Mouse (Mus musculus): Measurements from ENCODE around the gene Nrip2. TPM values are rescaled to one million over a fixed set of nuclear protein-coding genes. Genes with fewer than 3 reads are reported as not detected.
"Not testable (repeated sequence)": the region's sequence is repeated elsewhere in the genome, so short reads cannot be mapped to it uniquely, and the experiment has no call there.

The Nrip2 gene
- polyA plus RNA-seq, 2 experiments = 0.70 to 1.5 TPM

DNA sequence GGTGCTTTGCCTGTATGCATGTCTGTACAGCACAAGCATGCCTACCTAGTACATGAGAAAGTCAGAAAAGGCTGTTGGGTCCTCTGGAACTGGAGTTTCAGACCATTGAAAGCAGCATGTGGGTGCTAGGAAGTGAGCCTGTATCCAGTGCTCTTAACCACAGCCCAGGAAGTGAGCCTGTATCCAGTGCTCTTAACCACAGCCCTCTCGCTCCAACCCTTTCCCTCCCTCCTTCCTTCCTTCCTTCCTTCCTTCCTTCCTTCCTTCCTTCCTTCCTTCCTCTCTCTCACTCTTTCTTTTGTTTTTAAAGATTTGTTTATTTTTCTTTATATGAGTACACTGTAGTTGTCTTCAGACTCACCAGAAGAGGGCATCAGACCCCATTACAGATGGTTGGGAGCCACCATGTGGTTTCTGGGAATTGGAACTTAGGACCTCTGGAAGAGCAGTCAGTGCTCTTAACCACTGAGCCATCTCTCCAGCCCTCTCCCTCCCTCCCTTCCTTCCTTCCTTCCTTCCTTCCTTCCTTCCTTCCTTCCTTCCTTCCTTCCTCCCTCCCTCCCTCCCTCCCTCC lies 18.4 kb upstream of the Nrip2 start:
- WGBS (ENCODE audit: insufficient replicate concordance) = 29% methylated on average over 1 of the region's 1 CpGs
- not testable (repeated sequence) for H3K4me1 ChIP-seq (replicated peaks; ENCODE audit: control insufficient read depth in 2 of 2, insufficient read depth in 2 of 2, low read length in 1 of 2); H3K4me3 ChIP-seq (ENCODE audit: insufficient read depth in 1 of 2, low read depth in 2 of 2, low read length in 2 of 2); H3K4me2 ChIP-seq (ENCODE audit: low read depth); H3K27ac ChIP-seq; H3K9ac ChIP-seq (replicated peaks); ATAC-seq (ENCODE audit: insufficient read depth); DNase-seq (ENCODE audit: low read depth in 3 of 3, low spot score in 3 of 3); H3K36me3 ChIP-seq (replicated peaks; ENCODE audit: control insufficient read depth, insufficient read depth, low read depth); H3K9me3 ChIP-seq (ENCODE audit: control insufficient read depth, low read length); H3K27me3 ChIP-seq (ENCODE audit: control insufficient read depth, insufficient read depth, low read length)
- TF ChIP-seq CTCF (IDR thresholded peaks at IDR 0.05; ENCODE audit: low read depth) = 0 out of 2 replicates have a peak, but pooled peaks have one; percentile 9

DNA sequence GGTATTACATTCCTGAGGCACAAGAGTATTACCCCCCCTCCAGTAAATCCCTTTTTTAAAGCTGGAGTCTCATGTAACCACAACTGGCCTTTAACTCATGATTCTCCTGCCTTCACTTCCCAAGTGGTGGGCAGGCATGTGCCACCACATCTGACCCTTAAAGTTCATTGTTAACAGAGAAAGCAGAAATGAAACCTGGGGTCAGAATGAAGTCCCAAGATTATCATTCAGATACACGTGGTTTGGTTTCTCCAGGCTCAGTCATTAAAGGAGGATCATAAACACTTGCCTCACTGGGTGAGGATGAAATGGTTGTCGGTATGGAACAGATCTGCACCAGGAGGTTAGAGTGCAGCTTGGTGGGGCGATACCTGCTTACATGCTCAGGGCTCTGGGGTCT lies 17.8 kb upstream of the Nrip2 start:
- no peaks in the 10 kb centered on the region for H3K9me3 ChIP-seq (ENCODE audit: control insufficient read depth, low read length)
- TF ChIP-seq EP300 (IDR thresholded peaks at IDR 0.05; ENCODE audit: low read depth) = no peak
- no peak for TF ChIP-seq CTCF (IDR thresholded peaks at IDR 0.05; ENCODE audit: low read depth)
- ATAC-seq (ENCODE audit: insufficient read depth) (no peak), DNase-seq (ENCODE audit: low read depth in 3 of 3, low spot score in 3 of 3) (no peak)
- no peak overlapping the region for H3K27ac ChIP-seq
- no peak overlapping the region for H3K9ac ChIP-seq (replicated peaks)
- H3K4me2 ChIP-seq (ENCODE audit: low read depth) = no peak overlapping the region
- no peaks in the 10 kb centered on the region for H3K36me3 ChIP-seq (replicated peaks; ENCODE audit: control insufficient read depth, insufficient read depth, low read depth)
- 44% methylated on average over 3 of the region's 3 CpGs for WGBS (ENCODE audit: insufficient replicate concordance)
- H3K4me3 ChIP-seq (ENCODE audit: insufficient read depth in 1 of 2, low read depth in 2 of 2, low read length in 2 of 2) = no peak overlapping the region
- no peaks in the 10 kb centered on the region for H3K27me3 ChIP-seq (ENCODE audit: control insufficient read depth, insufficient read depth, low read length)
- H3K4me1 ChIP-seq (replicated peaks; ENCODE audit: control insufficient read depth in 2 of 2, insufficient read depth in 2 of 2, low read length in 1 of 2) = no peaks in the 10 kb centered on the region

- Histone ChIP-seq H3K9ac (replicated peaks) (no peak overlapping the region), H3K27ac (no peak overlapping the region), H3K4me3 (ENCODE audit: insufficient read depth in 1 of 2, low read depth in 2 of 2, low read length in 2 of 2) (no peak overlapping the region), H3K27me3 (ENCODE audit: control insufficient read depth, insufficient read depth, low read length) (no peaks in the 10 kb centered on the region), H3K4me1 (replicated peaks; ENCODE audit: control insufficient read depth in 2 of 2, insufficient read depth in 2 of 2, low read length in 1 of 2) (no peaks in the 10 kb centered on the region), H3K9me3 (ENCODE audit: control insufficient read depth, low read length) (no peaks in the 10 kb centered on the region), H3K4me2 (ENCODE audit: low read depth) (no peak overlapping the region), H3K36me3 (replicated peaks; ENCODE audit: control insufficient read depth, insufficient read depth, low read depth) (no peaks in the 10 kb centered on the region)
- 52% methylated on average over 7 of the region's 7 CpGs for WGBS (ENCODE audit: insufficient replicate concordance)
- no peak for TF ChIP-seq EP300 (IDR thresholded peaks at IDR 0.05; ENCODE audit: low read depth)
- no peak for TF ChIP-seq CTCF (IDR thresholded peaks at IDR 0.05; ENCODE audit: low read depth)
- ATAC-seq (ENCODE audit: insufficient read depth) = no peak
- no peak for DNase-seq (ENCODE audit: low read depth in 3 of 3, low spot score in 3 of 3)
Observed at GRCm38 (mm10) chr6:128383752-128384151, 15.3 kb upstream of the Nrip2 start.

- H3K27me3 ChIP-seq (ENCODE audit: control insufficient read depth, insufficient read depth, low read length) = no peaks in the 10 kb centered on the region
- no peaks in the 10 kb centered on the region for H3K36me3 ChIP-seq (replicated peaks; ENCODE audit: control insufficient read depth, insufficient read depth, low read depth)
- DNase-seq (ENCODE audit: low read depth in 3 of 3, low spot score in 3 of 3) (no peak), ATAC-seq (ENCODE audit: insufficient read depth) (no peak)
- no peaks in the 10 kb centered on the region for H3K9me3 ChIP-seq (ENCODE audit: control insufficient read depth, low read length)
- H3K27ac ChIP-seq = no peak overlapping the region
- H3K4me2 ChIP-seq (ENCODE audit: low read depth) = no peak overlapping the region
- H3K9ac ChIP-seq (replicated peaks) = no peak overlapping the region
- no peak overlapping the region for H3K4me3 ChIP-seq (ENCODE audit: insufficient read depth in 1 of 2, low read depth in 2 of 2, low read length in 2 of 2)
- 53% methylated on average over 1 of the region's 1 CpGs for WGBS (ENCODE audit: insufficient replicate concordance)
- no peaks in the 10 kb centered on the region for H3K4me1 ChIP-seq (replicated peaks; ENCODE audit: control insufficient read depth in 2 of 2, insufficient read depth in 2 of 2, low read length in 1 of 2)
- TF ChIP-seq EP300 (IDR thresholded peaks at IDR 0.05; ENCODE audit: low read depth) = no peak
- no peak for TF ChIP-seq CTCF (IDR thresholded peaks at IDR 0.05; ENCODE audit: low read depth)
Observed at GRCm38 (mm10) chr6:128385026-128385425, 14.1 kb upstream of the Nrip2 start.

- TF ChIP-seq EP300 (IDR thresholded peaks at IDR 0.05; ENCODE audit: low read depth) = no peak
- no peak for TF ChIP-seq CTCF (IDR thresholded peaks at IDR 0.05; ENCODE audit: low read depth)
- Histone ChIP-seq H3K9ac (replicated peaks) (no peak overlapping the region), H3K27ac (no peak overlapping the region), H3K9me3 (ENCODE audit: control insufficient read depth, low read length) (no peaks in the 10 kb centered on the region), H3K36me3 (replicated peaks; ENCODE audit: control insufficient read depth, insufficient read depth, low read depth) (no peaks in the 10 kb centered on the region), H3K4me1 (replicated peaks; ENCODE audit: control insufficient read depth in 2 of 2, insufficient read depth in 2 of 2, low read length in 1 of 2) (no peaks in the 10 kb centered on the region), H3K4me3 (ENCODE audit: insufficient read depth in 1 of 2, low read depth in 2 of 2, low read length in 2 of 2) (no peak overlapping the region), H3K4me2 (ENCODE audit: low read depth) (no peak overlapping the region), H3K27me3 (ENCODE audit: control insufficient read depth, insufficient read depth, low read length) (no peaks in the 10 kb centered on the region)
- 39% methylated on average over 1 of the region's 1 CpGs for WGBS (ENCODE audit: insufficient replicate concordance)
- ATAC-seq (ENCODE audit: insufficient read depth) (no peak), DNase-seq (ENCODE audit: low read depth in 3 of 3, low spot score in 3 of 3) (no peak)
Observed at GRCm38 (mm10) chr6:128389185-128389584, 9.9 kb upstream of the Nrip2 start.
